Mouse (Mus musculus) adrenal gland, adult 8-10 months (tissue): ENCODE measurements around the gene Tyk2. TPM values are rescaled to one million over a fixed set of nuclear protein-coding genes. Genes with fewer than 3 reads are reported as not detected.
A peak's percentile ranks its signal among the peaks of the same experiment; 100 is the strongest.

ENCODE experiments used
- DNase-seq: peaks from one replicate; pipeline ENCODE4 v3.0.0; 2022
- total RNA-seq, 4 experiments: library from RNA; stranded (reverse); gene quantifications; 2 replicates each; pipeline ENCODE4 v1.2.4; 2022

Gene Tyk2
- total RNA-seq: 10 to 100 TPM; 15.3 to 30.3 (median 23.0) TPM

DNA sequence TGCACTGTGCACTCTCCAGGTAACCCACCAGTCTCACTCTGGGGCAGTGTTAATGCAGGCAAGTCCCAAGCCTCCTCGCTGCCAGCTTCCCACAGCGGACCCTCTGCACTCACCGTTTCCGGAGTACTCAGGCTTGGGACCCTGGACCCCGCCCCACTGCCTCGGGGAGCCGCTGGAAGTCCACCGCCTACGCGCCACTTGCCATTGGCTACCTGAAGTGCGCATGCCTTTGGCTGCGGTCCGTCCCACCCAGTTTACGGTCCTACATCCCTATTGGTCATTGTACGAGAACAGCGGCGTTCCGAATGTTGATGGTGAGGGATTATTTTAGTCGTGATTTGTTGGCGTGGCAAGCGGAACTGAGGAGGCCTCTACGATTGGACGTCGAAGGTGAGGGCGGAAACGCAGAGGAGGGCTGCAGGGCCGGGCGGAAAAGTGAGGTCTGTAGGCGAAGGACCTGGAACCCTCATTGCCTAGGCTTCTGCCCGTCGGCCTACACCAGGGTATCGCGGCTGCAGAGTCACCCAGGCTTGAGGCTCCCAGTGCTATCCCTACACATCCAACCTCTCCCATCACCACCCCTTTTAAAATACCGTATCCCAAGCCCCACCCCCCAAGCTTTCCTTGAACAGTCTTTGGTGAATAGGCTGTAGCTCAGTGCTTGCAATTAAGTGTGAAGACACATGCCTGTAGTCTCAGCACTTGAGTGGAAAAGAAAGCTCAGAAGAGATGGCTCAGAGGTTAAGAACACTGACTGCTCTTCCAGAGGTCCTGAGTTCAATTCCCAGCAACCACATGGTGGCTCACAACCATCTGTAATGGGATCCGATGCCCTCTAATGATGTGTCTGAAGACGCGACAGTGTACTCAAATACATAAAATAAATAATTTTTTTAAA is at the start of gene Tyk2:
Gene Tyk2 (minus strand): TSS at position 185 of the 898 bp plus-strand sequence.
- peak; percentile 94 for DNase-seq

DNA sequence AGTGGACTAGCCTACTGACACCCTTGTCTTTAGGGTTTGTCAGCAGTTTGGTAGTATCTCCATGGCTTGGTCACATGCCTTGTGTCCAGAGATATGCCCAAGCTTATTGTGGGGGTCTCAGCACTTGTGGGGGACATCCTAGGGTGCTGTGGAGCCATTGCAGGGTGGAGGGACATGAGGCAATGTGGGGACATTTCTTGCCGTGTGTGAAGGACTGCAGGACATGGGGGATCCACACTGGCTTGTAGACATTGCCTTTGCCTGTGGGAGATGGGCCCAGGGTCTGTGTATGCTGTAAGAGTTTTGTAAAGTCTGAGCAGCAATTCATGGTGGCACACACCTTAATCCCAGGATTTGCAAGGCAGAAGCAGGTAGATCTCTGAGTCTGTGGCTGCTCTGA is 49.8 kb upstream of the Tyk2 start:
- no peak for DNase-seq

DNA sequence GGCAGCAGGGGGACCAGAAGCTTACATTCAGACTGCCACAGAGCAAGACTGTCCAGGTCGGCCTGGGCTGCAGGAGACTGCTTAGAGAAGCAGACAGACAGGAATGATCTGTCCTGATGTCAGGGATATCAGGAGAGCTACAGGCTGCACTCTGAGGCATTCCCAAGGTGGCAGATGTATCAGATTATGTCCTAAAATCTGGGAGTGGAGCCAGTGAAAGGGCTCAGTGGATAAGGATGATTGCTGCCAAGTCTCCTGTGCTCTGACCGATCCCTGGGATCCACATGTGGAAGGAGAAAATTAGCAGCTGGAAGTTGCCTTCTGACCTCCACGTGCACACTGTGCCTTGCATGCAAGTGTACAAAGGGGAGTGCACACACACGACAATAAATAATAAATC is 49.4 kb upstream of the Tyk2 start:
- DNase-seq: no peak

DNA sequence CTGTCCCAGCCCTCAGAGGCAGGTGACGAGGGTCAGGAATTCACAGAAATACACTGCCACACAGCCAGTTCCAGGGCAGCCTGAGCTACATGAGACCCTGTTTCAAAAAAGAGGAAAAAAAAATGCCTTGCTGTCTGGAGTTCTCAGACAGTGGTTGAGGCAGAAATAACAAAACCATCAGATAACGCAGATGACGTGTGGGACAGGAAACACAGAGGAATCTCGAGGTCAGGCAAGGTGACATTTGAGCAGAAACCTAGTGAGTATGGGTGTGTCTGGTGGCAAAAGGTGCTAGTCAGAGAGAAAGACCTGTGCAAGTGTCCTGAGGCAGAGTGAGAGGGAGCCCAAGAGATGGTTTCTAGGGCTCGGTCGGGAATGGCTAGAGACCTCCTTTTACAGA is 41.3 kb upstream of the Tyk2 start:
- no peak for DNase-seq

DNA sequence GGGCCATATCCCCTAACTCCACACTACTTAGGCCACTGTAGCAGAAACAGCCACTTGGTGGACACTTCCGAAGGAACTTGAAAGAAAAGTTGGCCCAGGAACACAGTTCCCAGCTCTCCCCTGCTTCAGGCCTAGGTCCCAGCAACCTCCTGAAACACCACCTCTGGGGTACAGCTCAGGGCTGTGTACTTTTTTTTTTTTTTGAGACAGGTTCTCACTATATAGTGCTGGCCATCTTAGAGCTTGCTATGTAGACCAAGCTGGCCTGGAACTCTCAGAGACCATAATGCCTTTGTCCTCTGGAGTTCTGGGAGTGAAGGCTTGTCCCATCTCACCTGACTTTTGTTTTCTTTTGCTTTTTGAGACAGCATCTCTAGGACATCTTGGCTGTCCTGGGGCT is 38.1 kb upstream of the Tyk2 start:
- no peak for DNase-seq

DNA sequence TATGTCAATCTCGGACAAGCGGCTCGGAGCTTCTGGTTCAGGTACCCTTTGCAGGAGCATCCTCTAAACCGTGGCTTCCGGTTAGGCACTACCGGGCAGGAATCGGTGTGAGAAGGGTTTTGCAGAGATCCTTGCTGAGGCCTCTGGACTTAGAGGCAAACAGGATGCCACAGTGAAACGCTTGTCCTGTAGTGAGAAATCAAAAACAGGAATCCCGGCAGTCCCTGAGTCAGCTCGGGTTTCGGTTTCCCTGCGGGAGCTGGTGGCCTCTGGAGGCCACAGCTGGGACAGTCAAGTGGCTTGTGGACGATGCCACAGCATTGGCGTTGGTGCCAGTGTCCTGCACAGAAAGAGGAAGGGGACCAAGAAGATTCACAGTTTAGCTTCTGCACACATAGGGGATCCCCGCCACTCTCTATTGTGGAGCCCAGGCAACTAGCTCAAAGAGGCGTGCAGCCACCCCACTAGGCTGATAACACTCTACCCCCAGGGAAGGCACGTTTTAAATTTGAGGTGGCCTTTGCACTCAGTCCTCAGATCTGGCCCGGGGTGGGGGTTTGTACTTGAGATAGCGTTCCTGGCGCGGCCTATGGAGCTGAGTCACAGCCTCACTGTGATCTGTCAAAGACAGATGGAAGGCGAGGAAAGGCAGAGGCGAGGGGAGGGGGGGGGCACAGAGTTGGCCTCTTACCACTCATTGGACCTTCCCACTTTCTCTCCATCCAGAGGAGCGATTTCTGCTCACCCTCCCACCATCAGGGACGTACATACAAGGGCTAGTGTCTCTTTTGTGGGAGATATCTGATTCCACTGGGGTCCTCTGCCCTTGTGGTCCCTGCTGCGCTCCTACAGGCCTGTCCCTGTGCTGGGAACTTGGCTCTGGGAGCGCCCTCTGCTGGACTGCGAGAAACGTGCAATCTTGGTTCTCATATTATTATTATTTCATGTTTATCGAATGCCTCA is 37.4 kb upstream of the Tyk2 start:
- DNase-seq: peak; percentile 62

DNA sequence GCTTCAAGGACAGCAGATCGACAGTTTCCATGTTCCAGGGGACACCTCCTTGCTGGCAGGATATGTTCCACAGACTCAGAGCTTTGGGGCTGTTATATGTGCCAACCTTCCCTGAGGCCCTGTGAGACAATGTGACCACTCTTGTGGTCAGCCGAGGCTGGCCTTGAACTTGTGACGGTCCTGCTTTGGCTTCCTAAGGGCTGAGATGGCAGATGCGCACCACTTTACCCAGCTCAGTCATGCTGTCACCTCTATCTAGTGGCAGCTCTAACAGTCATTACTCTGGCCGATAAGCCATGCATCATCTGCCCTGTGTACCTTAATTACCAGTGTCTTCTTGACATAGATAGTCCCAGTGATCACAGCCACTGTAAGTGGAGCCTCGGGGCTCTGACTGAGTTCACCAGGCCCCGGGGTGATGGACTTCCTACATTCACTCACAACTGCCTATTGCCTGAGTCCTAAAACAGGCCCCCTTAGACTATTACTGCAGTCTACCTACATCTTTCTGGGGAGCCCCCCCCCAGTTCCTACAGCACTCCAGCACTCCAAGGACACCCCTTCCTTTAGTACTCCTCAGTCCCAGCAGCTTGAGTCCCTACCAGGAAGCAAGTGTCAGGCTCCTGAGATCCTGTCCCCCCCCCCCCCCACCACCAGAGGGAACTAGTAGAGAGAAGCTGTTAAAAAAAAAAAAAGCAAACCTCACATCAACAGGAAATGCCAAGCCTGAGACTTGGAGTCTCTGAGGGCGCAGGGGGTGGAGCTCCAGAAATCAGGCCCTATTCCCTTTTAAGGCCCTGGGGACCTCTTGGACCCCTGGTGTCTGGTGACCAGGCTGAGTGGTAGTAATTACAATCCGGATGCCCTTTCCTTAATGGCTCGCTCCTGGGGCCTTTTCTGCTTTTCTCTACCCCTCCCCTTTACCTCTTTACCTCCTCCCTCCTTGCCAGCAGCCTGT is 36.4 kb upstream of the Tyk2 start:
- DNase-seq: no peak

DNA sequence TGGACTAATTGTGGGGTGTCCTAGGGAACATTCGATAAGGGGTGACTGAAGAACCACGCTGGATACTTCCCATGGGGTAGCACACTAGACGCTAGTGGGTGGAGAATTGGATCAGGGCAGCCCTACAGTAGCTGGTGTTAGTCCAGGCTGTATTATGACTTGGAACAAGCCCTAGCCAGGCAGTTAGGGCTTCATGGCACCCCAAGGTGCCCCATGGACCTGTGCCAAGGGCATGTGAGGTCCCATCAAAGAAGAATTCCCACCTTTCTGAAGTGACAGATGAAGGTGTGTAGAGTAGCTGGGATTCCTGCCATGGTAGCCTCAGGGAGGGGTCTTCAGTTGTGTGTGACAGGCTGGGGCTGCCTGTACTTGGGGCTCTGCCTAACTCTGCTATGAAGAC is 35.5 kb upstream of the Tyk2 start:
- DNase-seq: no peak

DNA sequence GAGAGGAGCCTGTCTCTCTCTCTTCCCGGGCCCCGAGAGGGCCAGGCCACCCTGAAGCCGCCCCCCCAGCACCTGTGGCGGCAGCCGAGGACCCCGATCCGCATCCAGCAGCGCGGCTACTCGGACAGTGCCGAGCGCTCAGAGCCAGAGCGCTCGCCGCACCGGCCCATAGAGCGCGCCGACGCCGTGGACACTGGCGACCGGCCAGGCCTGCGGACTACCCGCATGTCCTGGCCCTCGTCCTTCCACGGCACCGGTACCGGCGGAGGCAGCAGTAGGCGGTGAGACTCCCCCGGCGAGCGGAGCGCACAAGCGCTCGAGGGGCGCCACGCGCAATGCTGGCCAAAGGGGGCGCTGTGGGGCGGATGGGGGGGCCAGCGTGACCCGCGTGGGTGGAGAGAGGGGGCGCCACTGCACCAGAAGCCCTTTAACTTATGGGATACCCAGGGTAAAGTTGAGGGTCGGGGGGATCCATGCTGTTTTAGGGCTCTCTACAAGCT is 35.0 kb upstream of the Tyk2 start:
- DNase-seq: no peak

DNA sequence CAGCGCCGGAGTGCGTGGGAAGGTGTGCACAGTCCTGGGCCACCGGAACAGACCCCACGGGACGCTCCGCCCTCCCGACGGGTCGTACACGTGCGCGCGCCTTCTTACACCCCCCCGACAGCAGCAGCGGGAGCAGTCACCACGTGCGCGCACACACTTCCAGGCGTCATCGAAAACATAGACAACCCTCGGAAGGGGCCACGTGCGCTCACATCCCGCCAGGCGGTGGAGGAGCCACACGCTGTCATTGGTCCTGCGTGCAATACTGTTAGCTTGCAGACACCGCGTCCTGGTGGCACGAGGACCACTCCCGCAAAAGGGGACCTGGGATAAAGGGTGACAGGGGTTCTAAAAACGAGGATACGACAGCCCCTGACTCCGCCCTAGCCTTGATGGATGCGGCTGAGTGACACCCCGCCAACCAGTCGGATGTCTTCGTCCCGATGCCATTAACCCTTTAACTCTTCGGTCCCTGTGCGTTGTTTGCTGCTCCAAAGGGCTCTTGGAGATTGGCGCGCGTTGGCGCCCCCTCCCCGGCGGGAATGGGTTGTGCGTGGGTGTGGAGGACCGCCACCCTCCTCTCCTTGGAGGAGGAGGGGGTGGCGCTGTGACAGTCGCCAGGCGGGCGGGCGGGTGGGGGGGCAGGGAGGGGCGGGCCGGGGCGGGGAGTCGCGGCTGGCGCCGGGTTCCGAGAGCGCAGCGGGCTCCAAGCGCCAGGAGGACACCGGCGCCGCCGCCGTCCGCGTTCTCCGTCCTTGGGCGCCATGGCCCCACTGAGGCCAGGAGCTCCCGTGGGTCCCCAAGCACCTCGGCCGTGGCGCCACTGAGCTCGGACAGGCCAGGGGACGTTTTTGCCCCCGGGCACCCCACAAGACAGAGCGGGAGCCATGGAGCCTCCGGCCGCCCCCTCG is 34.3 kb upstream of the Tyk2 start, which contains the start of gene Pde4a:
Gene Pde4a (plus strand): TSS at position 674 of the 911 bp plus-strand sequence.
- DNase-seq: no peak

DNA sequence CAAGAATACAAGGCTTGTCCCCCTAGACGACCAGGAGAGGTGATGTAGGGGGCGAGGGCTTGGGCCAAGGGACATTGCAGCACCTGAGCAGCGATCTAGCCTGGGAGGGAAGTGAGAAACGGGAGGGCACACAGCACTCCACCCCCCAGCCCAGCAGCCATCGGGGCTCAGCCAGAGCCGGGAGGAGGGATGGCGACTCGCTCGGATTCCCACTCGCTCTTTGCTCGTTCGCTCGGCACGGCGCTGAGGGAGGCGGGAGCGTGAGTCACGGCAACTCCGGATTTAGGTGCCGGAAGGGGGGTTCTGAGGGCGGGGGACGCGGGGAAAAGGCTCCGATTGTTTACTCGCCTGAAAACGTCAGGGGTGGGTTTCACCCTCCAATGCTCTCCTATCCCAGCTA is 33.0 kb upstream of the Tyk2 start:
- DNase-seq: no peak

DNA sequence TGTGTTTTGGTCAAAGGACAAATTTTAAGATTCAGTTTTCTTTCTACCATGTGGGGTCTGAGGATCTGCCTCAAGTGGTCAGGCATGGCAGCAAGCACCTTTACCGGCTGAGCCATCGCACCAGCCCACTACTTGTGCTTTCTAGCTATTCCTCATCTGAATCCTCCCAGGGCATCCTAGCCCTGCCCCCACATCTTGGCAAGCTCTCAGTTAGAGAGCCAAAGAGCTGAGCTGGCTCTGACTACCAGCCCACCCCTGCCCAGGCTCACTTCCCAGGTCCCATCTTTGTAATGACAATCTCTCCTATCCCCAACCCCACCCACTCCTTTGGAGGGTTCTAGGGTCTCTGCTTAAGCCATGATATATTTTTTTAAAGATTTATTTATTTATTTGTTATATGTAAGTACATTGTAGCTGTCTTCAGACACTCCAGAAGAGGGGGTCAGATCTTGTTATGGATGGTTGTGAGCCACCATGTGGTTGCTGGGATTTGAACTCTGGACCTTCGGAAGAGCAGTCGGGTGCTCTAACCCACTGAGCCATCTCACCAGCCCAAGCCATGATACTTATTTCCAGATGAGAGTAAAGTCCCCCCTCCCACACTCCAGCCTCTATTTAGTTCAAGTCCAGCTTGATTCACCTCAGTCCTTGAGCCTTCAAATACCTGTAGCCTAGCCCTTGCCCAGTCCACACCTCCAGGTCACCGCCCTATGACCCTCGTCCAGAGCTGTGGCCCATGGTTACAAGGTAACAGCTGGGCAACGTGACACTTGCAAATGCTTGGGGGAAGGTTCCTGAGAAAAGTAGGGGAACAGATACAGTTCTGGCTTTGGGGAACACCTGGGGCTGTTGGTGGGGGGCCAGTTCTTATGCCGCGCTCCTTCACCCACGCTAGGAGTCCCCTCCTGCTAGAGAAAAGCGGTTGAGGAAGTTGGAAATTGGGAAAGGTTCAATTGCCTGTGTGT is 32.3 kb upstream of the Tyk2 start:
- no peak for DNase-seq

DNA sequence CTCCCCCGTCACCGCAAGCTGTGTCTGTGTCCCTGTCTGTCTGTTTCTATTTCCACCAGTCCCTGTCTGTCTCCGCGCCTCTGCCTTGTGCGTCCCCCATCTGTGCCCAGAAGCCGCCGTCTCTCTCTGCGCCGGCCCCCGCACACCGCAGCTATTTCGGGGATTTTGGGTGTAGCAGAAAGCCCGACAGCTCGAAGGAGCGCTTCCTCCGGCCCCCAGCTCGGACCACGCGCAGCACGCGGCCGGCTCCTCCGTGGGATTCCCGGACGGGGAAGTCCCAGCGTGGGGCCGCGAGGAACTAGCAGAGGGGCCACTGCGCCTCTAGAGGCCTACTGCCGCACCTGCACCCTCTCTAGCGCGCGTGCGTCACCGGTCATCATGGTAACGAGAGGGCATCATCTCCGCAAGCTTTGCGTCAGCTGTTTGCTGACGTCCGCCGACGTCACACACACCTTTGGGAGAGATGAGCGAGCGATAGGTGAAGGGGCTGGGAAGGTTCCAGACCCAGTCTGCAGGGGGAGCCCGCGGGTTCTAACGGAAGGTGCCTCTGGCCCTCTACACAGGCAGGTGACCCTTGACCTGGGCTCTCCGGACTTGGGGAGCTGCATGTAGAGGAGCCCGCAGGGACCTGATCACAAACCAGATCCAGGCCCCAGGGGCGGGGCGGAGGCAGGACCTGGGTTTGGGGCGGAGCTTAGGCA is 30.3 kb upstream of the Tyk2 start:
- DNase-seq: peak; percentile 85

DNA sequence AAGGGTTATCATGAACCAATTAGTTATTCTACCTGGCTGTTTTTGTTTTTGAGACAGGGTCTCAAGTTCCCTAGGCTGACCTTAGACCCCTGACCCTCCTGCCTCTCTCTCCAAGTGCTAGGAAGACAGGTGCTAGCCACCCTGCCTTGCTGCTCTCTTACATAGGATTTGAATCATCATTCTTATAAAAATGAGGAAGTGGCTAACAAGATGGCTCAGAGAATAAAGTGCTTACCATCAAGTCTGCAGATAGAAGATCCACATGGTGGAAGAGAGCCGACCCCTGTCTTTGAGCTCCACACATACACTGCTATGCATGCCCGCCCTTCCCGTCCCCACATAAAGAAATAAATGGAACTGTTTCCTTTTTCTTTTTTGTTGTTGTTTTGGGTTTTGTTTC is 23.7 kb upstream of the Tyk2 start:
- no peak for DNase-seq

DNA sequence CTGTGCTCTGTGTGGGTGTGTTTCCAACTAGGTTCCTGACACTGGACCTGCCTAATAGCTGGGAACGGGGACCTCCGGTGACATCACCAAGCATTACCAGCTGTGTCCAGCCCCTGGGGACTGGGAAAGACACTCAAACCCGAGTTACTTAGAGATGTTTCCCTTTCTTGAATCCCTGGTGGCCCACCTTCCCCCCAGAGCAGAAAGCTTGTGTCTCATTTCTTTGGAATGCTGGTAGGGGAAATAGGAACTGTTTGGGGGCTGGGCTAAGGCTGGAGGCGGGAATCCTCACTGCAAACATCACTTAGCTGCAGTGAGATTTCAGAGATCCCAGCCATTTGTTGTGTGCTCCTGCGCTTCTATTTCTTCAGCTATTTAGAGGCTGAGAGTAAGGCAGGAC is 22.8 kb upstream of the Tyk2 start:
- DNase-seq: no peak

DNA sequence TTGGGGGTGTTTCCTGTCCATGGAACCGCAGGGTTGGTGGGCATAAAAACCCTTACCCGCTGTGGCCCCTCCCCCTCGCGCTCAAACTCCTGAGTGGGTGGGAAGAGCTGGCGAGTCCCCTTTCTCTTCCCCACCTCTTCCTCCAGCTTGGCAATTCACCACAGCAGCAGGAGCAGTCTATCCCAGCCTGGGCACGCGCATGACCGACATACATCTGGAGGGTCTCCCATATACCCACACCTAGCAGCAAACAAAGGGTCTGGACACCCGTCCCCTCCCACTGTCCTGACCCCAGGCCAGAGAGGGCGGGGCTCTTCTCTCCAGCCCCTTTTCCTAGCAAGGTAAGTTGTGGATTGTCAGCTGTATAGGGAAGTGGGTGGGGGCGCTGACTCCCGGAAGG is 22.3 kb upstream of the Tyk2 start:
- DNase-seq: no peak

DNA sequence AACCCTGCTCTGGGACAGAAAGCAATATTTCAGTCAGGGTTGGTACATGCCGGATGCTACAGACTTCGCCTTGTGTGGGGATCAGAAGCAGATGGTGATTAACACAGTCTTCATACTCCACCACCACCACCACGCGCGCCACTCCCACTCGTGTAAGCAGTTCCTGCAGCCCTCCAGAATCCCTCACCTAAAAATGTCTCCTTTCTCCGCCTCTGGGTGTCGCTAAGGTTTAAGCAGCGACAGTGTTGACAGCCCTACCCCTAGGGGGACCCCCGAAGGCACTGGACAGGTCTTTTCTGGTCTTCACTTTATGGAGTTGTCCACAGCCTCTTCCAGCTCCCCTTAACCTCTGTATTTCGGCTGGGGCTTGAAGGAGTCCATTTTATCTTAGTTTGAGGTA is 21.7 kb upstream of the Tyk2 start:
- no peak for DNase-seq

DNA sequence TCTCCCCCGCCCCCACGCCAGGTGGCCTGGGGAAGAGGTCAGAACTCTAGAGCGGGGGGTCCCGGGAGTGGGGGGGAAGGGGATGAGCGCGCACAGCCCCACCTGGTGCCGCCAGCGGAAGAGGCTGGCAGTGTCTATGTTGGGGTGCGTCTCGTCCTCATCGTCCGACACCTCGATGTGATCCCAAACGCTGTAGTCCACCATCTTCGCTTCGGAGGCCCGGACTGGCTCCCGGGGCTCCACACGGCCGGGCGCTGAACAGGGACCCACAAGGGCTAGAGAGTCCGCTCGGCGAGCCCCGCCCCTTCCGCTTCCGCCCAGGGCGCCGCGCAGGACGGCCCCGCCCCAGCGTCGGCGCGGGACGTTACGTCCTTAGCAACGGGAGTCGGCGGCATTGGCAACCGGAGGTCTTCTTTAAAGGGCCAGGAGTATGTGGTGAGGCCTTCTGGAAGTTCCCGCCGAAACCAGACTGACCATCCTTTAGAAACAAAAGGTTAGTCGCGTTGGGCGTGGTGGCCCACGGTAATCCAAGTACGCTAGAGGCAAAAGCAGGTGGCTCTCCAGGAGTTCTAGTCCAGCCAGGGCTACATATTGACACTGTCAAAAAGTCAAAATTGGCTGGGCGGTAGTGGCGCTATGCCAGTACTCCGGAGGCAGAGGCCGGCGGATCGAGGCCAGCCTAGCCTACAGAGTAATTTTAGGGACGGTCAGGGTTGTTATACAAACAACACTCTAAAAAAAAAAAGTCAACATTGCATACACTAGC is 18.8 kb upstream of the Tyk2 start, which contains the start of gene Cdc37:
Gene Cdc37 (minus strand): TSS at position 329 of the 766 bp plus-strand sequence.
- peak; percentile 87 for DNase-seq
